Mouse (Mus musculus) left cerebral cortex, adult 11 months (tissue): ENCODE data around the gene Strn.

Experiments
- DNase-seq: peaks from one replicate; pipeline ENCODE4 v3.0.0; 2022; ENCODE audit warnings: low spot score

The Strn gene

DNA sequence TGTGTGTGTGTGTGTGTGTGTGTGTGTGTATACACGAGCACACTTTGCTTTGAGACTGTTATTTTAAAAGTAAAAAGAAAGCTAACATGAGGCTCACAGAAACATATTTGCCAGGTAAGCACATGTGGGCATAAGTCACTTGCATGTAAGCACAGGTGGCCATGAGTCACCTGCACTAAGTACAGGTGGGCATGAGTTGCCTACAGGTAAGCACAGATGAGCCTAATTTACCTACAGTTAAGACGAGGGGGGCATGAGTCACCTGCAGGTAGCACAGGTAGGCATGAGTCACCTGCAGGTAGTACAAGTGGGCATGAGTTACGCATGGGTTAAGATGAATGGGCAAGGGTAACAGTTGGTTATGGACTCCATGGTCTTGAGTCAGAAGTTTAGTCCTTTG, 121.9 kb downstream of the Strn start:
- no peak for DNase-seq

DNA sequence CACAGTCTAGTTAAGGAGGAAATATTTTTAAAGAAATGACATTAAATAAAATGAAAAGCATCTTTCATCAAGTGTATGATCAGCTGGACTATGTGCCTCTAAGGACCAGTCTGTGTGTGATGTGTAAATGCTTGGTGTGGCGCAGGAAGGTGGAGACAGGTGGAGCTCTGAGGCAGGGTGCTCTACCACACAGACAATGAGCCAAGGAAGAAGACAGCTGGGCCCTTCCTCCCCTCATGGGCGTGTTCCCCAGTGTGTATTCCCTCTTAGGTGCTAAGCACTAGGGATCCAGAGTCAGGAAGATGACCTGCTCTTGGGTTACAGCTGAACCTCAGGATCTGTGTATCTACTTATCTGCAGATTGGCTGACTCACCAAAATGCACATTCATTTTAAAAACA, 122.5 kb downstream of the Strn start:
- no peak for DNase-seq

DNA sequence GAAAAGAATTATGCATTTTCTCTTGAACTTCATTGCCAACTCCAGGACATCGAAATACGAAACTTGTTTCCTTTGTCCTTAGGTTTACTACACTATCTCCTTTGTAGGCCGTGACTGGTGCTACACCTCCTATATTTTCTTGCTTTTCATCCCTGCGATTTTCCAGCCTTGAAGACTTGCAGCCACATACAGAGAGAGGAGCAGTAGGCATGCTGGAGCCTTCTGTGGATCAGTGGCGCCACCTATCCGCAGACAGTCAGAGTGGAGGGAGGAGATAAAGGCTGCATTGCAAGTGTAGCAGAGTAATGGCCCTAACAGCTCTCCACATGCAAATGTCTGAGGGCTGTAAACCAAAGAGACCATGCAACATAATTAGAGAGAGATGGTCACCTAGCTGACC, 125.9 kb downstream of the Strn start:
- no peak for DNase-seq

DNA sequence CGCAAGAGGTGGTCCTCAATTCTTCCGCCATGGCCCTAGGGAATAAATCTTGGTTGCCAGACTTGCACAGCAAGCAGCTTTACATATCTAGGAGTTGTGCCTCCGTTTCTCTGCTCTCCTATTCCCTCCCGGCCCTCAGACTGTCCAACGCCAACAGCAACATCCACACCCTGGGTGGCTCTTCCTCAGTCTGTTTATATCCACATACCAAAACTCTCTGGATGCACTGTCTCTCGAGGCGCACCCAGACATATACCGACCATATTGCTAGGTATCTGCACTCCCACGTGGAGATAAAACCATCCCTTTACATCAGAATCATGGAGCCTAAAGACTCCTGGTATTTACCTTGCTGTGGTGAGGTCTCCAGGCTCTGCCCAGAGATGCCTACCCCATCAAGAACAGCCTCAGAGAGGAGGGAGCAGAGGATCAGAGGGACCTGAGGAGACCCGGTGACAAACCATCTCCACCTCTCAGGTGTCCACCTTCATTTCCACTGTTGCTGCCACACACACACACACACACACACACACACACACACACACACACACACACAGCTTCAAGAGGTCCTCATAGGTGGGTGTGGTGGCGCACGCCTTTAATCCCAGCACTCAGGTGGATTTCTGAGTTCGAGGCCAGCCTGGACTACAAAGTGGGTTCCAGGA, 127.7 kb downstream of the Strn start:
- no peak for DNase-seq

DNA sequence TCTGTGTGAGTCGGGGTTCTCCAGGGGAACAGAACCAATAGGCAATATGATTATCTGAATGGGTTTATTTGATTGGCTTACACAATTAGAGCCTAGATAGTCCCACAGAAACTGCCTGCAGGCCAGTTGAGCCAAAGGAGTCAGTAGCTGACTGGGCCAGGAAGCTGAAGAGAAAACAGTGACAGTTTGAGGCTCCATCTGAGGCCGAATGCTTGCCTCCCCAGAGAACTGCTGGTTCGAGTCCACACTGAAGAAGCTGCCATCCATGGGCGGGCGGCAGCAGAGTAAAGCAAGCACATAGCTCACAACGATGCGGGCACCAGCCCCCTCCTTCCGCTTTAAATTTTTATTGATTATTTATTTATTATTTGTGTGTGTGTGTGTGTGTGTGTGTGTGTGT, 128.3 kb downstream of the Strn start:
- DNase-seq = no peak

DNA sequence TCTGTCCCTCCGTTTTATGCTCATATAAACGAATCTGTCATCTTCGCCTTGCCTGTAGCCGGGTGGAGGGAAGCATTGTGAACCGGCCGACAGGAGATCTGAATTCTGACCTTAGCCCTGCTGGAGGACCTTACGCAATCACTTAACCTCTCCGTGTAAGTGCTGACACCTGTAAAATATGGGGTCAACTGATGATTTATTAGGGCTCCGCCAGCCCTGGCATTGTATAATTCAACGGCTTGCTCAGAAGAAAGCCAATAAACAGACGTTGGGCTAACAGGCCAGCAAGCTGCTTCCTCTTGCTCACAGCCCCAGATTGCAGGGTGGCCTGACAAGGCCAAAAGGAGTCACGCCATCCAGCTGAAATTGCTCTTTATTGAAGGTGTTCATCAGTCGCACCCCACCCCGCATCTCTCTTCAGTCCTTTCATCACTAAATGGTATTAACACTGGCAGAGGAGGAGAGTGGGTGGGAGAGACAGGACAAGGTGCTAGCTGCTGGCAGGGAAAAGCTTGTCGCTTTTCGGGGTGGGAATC, 128.8 kb downstream of the Strn start:
- DNase-seq = no peak

DNA sequence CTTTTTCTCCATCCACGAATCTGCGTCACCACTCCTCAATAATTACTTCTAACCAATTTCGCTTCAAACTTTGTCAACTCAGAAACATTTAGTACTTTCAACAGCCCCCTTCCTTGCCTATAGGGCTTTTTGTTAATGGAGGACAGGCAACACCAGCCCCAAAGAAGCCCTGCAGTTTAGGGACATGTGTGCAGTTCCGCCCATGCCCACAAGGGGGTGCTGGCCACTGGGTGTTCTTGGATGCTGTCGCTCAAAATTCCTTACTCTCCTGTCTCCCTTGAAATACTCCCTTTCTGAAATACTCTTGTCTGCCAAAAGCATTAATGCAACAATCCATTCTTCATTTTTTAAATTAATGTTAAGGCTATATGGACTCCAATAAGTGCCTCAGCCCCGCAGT, 132.6 kb downstream of the Strn start:
- DNase-seq = no peak

DNA sequence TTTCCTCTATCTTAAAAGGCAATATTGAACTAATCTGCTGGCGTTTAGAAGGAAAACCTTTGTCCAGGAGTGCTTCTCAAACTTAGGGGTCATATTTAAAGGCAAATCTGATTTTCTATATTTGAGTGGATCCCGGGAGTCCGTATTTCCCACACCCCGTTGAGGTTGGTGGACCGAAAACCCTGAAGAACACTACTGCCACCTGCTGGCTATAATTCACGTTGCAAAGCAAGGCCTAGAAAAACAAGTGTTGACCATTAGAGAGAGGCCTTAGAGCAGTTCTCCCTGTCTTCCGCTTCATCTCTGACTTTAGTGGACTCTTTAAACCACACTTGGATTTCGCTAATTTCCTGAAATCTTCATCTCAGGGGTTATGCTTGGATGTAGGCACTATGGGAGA, 133.1 kb downstream of the Strn start:
- DNase-seq = peak; percentile 63

DNA sequence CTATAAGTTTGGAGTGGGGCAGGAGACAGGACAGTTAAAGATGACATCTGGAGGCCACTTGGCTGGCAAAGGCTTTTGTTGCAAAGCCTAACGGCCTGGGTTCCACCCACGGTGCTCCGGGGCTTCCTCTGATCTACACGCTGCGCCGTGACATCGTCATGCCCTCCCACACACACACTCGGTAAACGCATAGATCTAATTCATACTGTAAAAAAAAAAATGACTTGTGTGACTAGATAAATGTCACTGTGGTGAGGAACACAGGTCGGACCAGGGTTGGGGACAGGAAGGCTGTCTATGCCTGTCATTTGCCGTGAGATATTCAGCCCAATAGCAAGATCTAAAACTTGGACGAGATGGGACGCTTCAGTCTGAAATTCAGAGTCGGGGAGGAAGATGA, 134.7 kb downstream of the Strn start:
- no peak for DNase-seq

DNA sequence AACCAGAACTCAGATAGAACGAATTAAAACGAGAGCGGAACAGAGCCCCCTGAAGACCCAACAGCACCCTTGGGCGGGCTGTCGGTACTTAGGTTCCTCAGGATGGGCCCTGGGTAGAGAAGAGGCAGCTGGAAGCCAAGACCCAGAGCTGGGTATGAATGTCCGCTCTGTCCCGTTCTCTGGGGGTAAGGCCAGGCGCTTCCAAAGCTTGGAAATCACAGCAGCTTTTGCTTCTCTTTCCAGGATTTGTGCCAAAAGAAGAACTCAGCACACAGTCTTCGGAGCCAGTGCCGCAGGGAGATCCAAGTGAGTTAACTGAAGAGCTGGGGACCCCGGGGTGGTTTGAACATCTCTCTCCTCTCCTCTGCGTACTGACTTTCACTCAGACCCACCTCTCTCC, 135.4 kb downstream of the Strn start:
- DNase-seq = no peak

DNA sequence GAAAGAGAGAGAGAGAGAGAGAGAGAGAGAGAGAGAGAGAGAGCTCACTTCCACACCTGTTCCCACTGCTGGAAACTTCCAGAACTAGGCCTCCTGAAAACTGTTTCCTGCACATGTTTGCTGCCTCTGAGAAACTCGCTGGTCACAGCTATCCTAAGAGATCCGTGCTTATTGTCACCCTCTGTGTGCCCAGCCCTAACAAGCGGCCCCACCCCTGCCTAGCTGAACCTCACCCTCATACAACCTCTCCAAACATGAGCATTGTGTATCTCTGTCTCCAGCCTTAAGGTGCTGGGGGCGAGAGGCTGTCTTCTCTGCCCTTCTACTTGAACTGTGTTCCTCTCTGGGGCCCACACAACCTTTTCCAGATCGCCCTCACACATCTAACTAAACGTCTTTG, 136.0 kb downstream of the Strn start:
- DNase-seq = no peak
